In genomic region chr10:27207320-27207719, GRCm38 (mm10) we compare ENCODE assay signal across 24 mouse cellular contexts.
DNase-seq lines count a peak whose midpoint lies in the region; ATAC-seq lines count a peak whose summit lies in the region.
"Had no signal": no experiment of that assay in that cellular context is flagged by ENCODE, and none has a peak within 500 bp of the region (broad histone marks: within the 10 kb centered on the region; RNA-seq: fewer than 3 reads in every experiment).

No protein-coding gene starts in this region.

- H3K4me2 ChIP-seq in hindbrain, embryonic 15.5 days, result peak overlapping the region; percentile 37
- peak overlapping the region; percentile 4; the same call in 1 of the 2 replicates for H3K4me2 ChIP-seq in neural tube, embryonic 14.5 days (ENCODE audit: low read depth, low read length)
- H3K4me2 ChIP-seq: heart, embryonic 15.5 days; kidney, embryonic 15.5 days; limb, embryonic 12.5 days; liver, embryonic 11.5 days; midbrain, embryonic 12.5 days had no signal

- no peak for ATAC-seq in hindbrain, embryonic 15.5 days (ENCODE audit: low FRiP score, low read depth)
- no peak; the same call in 1 of the 2 replicates for ATAC-seq in neural tube, embryonic 14.5 days (ENCODE audit: low read depth)
- ATAC-seq: intestine, postnatal 0 days; liver, postnatal 0 days; Patski had no signal

- peak overlapping the region; percentile 3; the same call in 1 of the 2 replicates for H3K4me3 ChIP-seq in heart, embryonic 10.5 days
- no peak overlapping the region for H3K4me3 ChIP-seq in hindbrain, embryonic 15.5 days
- H3K4me3 ChIP-seq in hindbrain, embryonic 10.5 days, result no peak overlapping the region
- H3K4me3 ChIP-seq in neural tube, embryonic 14.5 days (ENCODE audit: low read depth, low read length), result no peak overlapping the region
- H3K4me3 ChIP-seq: heart, embryonic 15.5 days; kidney, embryonic 15.5 days; limb, embryonic 12.5 days; midbrain, embryonic 12.5 days had no signal

- no peak overlapping the region for H3K27ac ChIP-seq in heart, embryonic 10.5 days
- no peak overlapping the region for H3K27ac ChIP-seq in hindbrain, embryonic 15.5 days (replicated peaks)
- no peak overlapping the region for H3K27ac ChIP-seq in hindbrain, embryonic 10.5 days
- H3K27ac ChIP-seq in neural tube, embryonic 14.5 days (ENCODE audit: low read depth, low read length), result no peak overlapping the region
- H3K27ac ChIP-seq: heart, embryonic 15.5 days; kidney, embryonic 15.5 days; limb, embryonic 12.5 days; midbrain, embryonic 12.5 days had no signal

- DNase-seq in heart, embryonic 10.5 days (ENCODE audit: low spot score), result no peak
- no peak for DNase-seq in heart, postnatal 4 days
- DNase-seq in hindbrain, embryonic 10.5 days (ENCODE audit: low spot score), result no peak
- peak; percentile 1 for DNase-seq in ZHBTc4 (ENCODE audit: low read depth, low spot score)
- DNase-seq in embryo, embryonic 11 days, result no peak
- DNase-seq: adrenal gland, adult 8-10 months; cerebellum, adult 11-12 months; cerebellum, postnatal 10 days; kidney, postnatal 36 days; layer of hippocampus, postnatal 36 days; liver, postnatal 0 days; lung, postnatal 10 days; right cerebral cortex, postnatal 14 days; spleen, adult 18-20 months had no signal

- H3K4me1 ChIP-seq in heart, embryonic 10.5 days, result no peaks in the 10 kb centered on the region
- no peaks in the 10 kb centered on the region for H3K4me1 ChIP-seq in hindbrain, embryonic 15.5 days (replicated peaks)
- H3K4me1 ChIP-seq in hindbrain, embryonic 10.5 days (replicated peaks), result 0 out of 2 replicates have a peak, but pooled peaks cover 4% of the 10 kb centered on the region
- no peaks in the 10 kb centered on the region for H3K4me1 ChIP-seq in neural tube, embryonic 14.5 days (ENCODE audit: control insufficient read depth, insufficient read depth, low read length)
- H3K4me1 ChIP-seq: heart, embryonic 15.5 days; kidney, embryonic 15.5 days; limb, embryonic 12.5 days; midbrain, embryonic 12.5 days had no signal

- H3K36me3 ChIP-seq in heart, embryonic 10.5 days, result no peaks in the 10 kb centered on the region
- no peaks in the 10 kb centered on the region for H3K36me3 ChIP-seq in hindbrain, embryonic 15.5 days
- H3K36me3 ChIP-seq in hindbrain, embryonic 10.5 days, result no peaks in the 10 kb centered on the region
- H3K36me3 ChIP-seq in neural tube, embryonic 14.5 days (ENCODE audit: control insufficient read depth, insufficient read depth, low read length), result no peaks in the 10 kb centered on the region
- H3K36me3 ChIP-seq: G1E; heart, embryonic 15.5 days; kidney, embryonic 15.5 days; limb, embryonic 12.5 days; midbrain, embryonic 12.5 days had no signal

- WGBS in heart, embryonic 10.5 days, result 21% methylated on average over 12 of the region's 12 CpGs
- WGBS in hindbrain, embryonic 15.5 days, result 18% methylated on average over 12 of the region's 12 CpGs
- 17% methylated on average over 12 of the region's 12 CpGs for WGBS in hindbrain, embryonic 10.5 days
- 17% methylated on average over 12 of the region's 12 CpGs for WGBS in neural tube, embryonic 14.5 days

- no peaks in the 10 kb centered on the region for H3K9me3 ChIP-seq in heart, embryonic 10.5 days
- H3K9me3 ChIP-seq in hindbrain, embryonic 15.5 days, result no peaks in the 10 kb centered on the region
- no peaks in the 10 kb centered on the region for H3K9me3 ChIP-seq in hindbrain, embryonic 10.5 days
- H3K9me3 ChIP-seq in neural tube, embryonic 14.5 days (ENCODE audit: control insufficient read depth, low read length), result no peaks in the 10 kb centered on the region
- H3K9me3 ChIP-seq: G1E; heart, embryonic 15.5 days; kidney, embryonic 15.5 days; limb, embryonic 12.5 days; midbrain, embryonic 12.5 days had no signal

- no peak overlapping the region for H3K9ac ChIP-seq in hindbrain, embryonic 15.5 days
- H3K9ac ChIP-seq in neural tube, embryonic 14.5 days (replicated peaks; ENCODE audit: low read depth, low read length), result no peak overlapping the region
- H3K9ac ChIP-seq: heart, embryonic 15.5 days; kidney, embryonic 15.5 days; limb, embryonic 12.5 days; liver, postnatal 0 days; midbrain, embryonic 12.5 days had no signal

- no peaks in the 10 kb centered on the region; the same call in 1 of the 2 replicates for H3K27me3 ChIP-seq in heart, embryonic 10.5 days (ENCODE audit: insufficient read depth, poor library complexity, severe bottlenecking)
- no peaks in the 10 kb centered on the region for H3K27me3 ChIP-seq in hindbrain, embryonic 15.5 days
- H3K27me3 ChIP-seq in hindbrain, embryonic 10.5 days (ENCODE audit: insufficient read depth, poor library complexity, severe bottlenecking), result peaks cover 4% of the 10 kb centered on the region; the same call in 1 of the 2 replicates
- H3K27me3 ChIP-seq in neural tube, embryonic 14.5 days (ENCODE audit: control insufficient read depth, insufficient read depth, low read length), result no peaks in the 10 kb centered on the region
- H3K27me3 ChIP-seq: heart, embryonic 15.5 days; midbrain, embryonic 12.5 days had no signal
